Mouse (Mus musculus) cerebellum, adult 2 months (tissue): ENCODE measurements at regions not wholly inside any gene's neighbourhood (a gene's known extent, or its start where the extent isn't known, plus 50 kb on each side); places are given as distances from the start of the nearest gene placed in this dataset.

ENCODE experiments used
- CTCF ChIP-seq: fragments of 200-500 bp; IDR thresholded peaks from 2 replicates; pipeline ENCODE4 v1.5.1; 2011; ENCODE audit warnings: low read depth, mild to moderate bottlenecking, control low read depth, low read length, moderate library complexity, borderline replicate concordance; ENCODE audit not compliant: insufficient read depth
- POLR2A ChIP-seq: fragments of 200-500 bp; IDR thresholded peaks from 2 replicates; pipeline ENCODE4 v1.6.1; 2011; ENCODE audit warnings: low read length, control low read depth, borderline replicate concordance; ENCODE audit not compliant: insufficient read depth

DNA sequence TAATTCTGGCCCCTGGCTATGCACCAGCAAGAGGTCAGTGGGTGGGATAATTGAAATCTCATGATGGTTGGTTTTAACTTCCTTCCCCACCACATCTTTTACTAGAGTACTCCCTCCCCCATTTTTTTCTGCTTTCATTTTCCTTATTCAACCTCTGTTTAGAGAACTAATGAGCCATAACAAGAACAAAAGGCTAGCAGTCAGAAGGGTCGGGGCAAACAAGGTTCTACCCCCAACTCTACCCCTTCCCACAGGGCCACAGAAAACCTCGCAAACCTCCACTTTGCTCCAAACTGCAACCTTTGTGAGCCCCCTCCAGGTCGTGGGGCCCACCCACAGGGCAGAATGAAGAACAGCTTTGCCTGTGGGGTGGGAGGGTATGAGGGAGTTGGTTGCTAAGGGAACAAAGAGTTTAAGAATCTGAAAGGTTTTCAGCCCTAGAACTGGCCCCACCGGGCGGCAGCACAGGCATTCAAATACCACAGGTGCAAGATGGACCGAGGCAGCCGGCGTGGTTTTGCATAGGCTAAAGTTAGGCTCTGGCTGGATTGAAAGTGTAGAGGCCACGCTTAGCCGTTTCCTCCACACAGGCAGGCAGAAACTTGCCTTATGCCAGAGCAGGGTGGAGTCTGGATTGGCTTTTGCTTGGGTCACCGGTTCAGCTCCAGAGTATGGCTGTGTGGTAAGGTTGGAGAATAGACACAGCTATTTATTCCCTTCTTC is 60.1 kb downstream of the Tex35 start:
- TF ChIP-seq POLR2A: no peak
- TF ChIP-seq CTCF: no peak
